Mouse (Mus musculus): ENCODE data around the gene Xbp1.

DNA sequence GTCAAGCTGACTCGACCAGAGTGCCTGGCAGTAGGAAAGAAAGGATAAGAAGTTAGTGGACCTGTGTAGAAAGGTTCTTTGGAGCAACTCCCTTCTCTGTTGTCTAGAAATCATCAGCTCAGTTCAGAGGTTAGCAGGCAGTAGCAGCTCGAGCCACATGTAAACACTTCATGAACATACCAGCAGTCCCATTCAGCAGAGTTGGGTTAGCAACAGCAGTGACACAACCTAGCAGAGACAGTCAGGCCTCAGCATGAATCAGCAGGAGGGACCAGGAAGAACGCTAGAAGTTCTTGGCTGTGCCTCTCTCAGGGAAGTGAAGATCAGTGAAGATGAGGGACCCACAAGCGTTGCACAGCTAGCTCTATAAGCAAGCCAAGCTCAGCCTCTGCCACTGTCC lies 25.0 kb downstream of the Xbp1 start:
- TF ChIP-seq MAZ (IDR thresholded peaks at IDR 0.05; ENCODE audit: low read depth, low read length): no peak
- no peak for TF ChIP-seq POLR2A (IDR thresholded peaks at IDR 0.05; ENCODE audit: low read depth, low read length)
- no peak for TF ChIP-seq POLR2AphosphoS2 (IDR thresholded peaks at IDR 0.05; ENCODE audit: low read depth, low read length)
- TF ChIP-seq EP300 (IDR thresholded peaks at IDR 0.05; ENCODE audit: low read length): no peak
